Mouse (Mus musculus) A20 (cell line): ENCODE data around the gene Srf.
A peak's percentile ranks its signal among the peaks of the same experiment; 100 is the strongest.

ENCODE experiments used
- DNase-seq: peaks from one replicate; pipeline ENCODE4 v3.0.0-alpha.2; 2011; ENCODE audit warnings: low read depth, low spot score

Gene Srf

GRCm38 (mm10) chr17:46556584-46556945, 590 bp upstream of the Srf start:
- no peak for DNase-seq

- DNase-seq: peak; percentile 58
Observed at GRCm38 (mm10) chr17:46554977-46555672, 850 bp downstream of the Srf start.

GRCm38 (mm10) chr17:46554646-46554976, 1.4 kb downstream of the Srf start:
- no peak for DNase-seq

- DNase-seq: no peak
Observed at GRCm38 (mm10) chr17:46553926-46554325, 2.0 kb downstream of the Srf start.

GRCm38 (mm10) chr17:46553469-46553868, 2.5 kb downstream of the Srf start:
- no peak for DNase-seq

- peak; percentile 50 for DNase-seq
Observed at GRCm38 (mm10) chr17:46552841-46553423, 3.0 kb downstream of the Srf start.

GRCm38 (mm10) chr17:46552151-46552550, 3.8 kb downstream of the Srf start:
- no peak for DNase-seq

- no peak for DNase-seq
Observed at GRCm38 (mm10) chr17:46551369-46551768, 4.6 kb downstream of the Srf start.

- DNase-seq: no peak
Observed at GRCm38 (mm10) chr17:46550904-46551303, 5.1 kb downstream of the Srf start.

GRCm38 (mm10) chr17:46549642-46550041, 6.3 kb downstream of the Srf start:
- DNase-seq: no peak

- DNase-seq: peak; percentile 46
Observed at GRCm38 (mm10) chr17:46549193-46549592, 6.8 kb downstream of the Srf start.

GRCm38 (mm10) chr17:46548741-46549140, 7.2 kb downstream of the Srf start:
- DNase-seq: no peak

GRCm38 (mm10) chr17:46547923-46548322, 8.1 kb downstream of the Srf start:
- no peak for DNase-seq

- no peak for DNase-seq
Observed at GRCm38 (mm10) chr17:46546995-46547394, 9.0 kb downstream of the Srf start.

GRCm38 (mm10) chr17:46546591-46546990, 9.4 kb downstream of the Srf start:
- DNase-seq: no peak

- DNase-seq: no peak
Observed at GRCm38 (mm10) chr17:46545813-46546564, 10.0 kb downstream of the Srf start, which contains the start of gene Cul9. Gene Cul9, minus strand, starts transcription at chr17:46546388.

GRCm38 (mm10) chr17:46543661-46544060, 12.3 kb downstream of the Srf start:
- no peak for DNase-seq

GRCm38 (mm10) chr17:46525579-46526307, 30.2 kb downstream of the Srf start:
- peak; percentile 64 for DNase-seq

- DNase-seq: no peak
Observed at GRCm38 (mm10) chr17:46525065-46525464, 30.9 kb downstream of the Srf start.

GRCm38 (mm10) chr17:46521963-46522668, 33.9 kb downstream of the Srf start:
- DNase-seq: no peak

GRCm38 (mm10) chr17:46521174-46521573, 34.8 kb downstream of the Srf start:
- DNase-seq: no peak
